Mouse (Mus musculus) kidney, embryonic 15.5 days (tissue): ENCODE data around the gene Zbtb9. TPM values are rescaled to one million over a fixed set of nuclear protein-coding genes. Genes with fewer than 3 reads are reported as not detected.

Experiments used
- ATAC-seq: fragments of 200-750 bp; cut with Nextera tagmentation; replicated peaks from 2 replicates; pipeline ENCODE4 v1.8.0; 2017; ENCODE audit warnings: moderate TSS enrichment; ENCODE audit not compliant: low FRiP score
- H3K27ac ChIP-seq: fragments of 300-500 bp; sonication (generic); 2 replicates; pipeline ENCODE4 v1.5.1; 2015; ENCODE audit warnings: mild to moderate bottlenecking, inconsistent platforms
- H3K27me3 ChIP-seq: fragments of 300-500 bp; sonication (generic); 2 replicates; pipeline ENCODE4 v1.6.1; 2015; ENCODE audit warnings: inconsistent platforms
- H3K36me3 ChIP-seq: fragments of 300-500 bp; sonication (generic); 2 replicates; pipeline ENCODE4 v1.6.1; 2015; ENCODE audit warnings: inconsistent platforms
- H3K4me1 ChIP-seq: fragments of 300-500 bp; sonication (generic); 2 replicates; pipeline ENCODE4 v1.6.1; 2015; ENCODE audit warnings: inconsistent platforms
- H3K4me2 ChIP-seq: fragments of 300-500 bp; sonication (generic); 2 replicates; pipeline ENCODE4 v1.6.1; 2015; ENCODE audit warnings: moderate library complexity, mild to moderate bottlenecking, inconsistent platforms
- H3K4me3 ChIP-seq: fragments of 300-500 bp; sonication (generic); replicated peaks from 2 replicates; pipeline ENCODE4 v1.5.1; 2015; ENCODE audit warnings: mild to moderate bottlenecking, inconsistent platforms
- H3K9ac ChIP-seq: fragments of 300-500 bp; sonication (generic); 2 replicates; pipeline ENCODE4 v1.6.1; 2015; ENCODE audit warnings: mild to moderate bottlenecking, inconsistent platforms
- H3K9me3 ChIP-seq: fragments of 300-500 bp; sonication (generic); replicated peaks from 2 replicates; pipeline ENCODE4 v1.6.1; 2016; ENCODE audit warnings: inconsistent platforms
- WGBS: fragments of 180-500 bp; shearing (Covaris S2); methylation state at CpG from one replicate; pipeline ENCODE4 v1.1.7; 2015; ENCODE audit warnings: mixed read lengths; 5-methylcytosine and 5-hydroxymethylcytosine counted together
- polyA plus RNA-seq: library from polyadenylated mRNA; unstranded; fragments of >200 nt; fragmentation: Nextera tagmentation; extraction: Ambion mirVana; gene quantifications from 2 replicates; pipeline ENCODE4 v1.2.1, GENCODE M21; 2015

The Zbtb9 gene
- polyA plus RNA-seq, 1 experiment from 2014 or later, result 18.4 TPM

DNA sequence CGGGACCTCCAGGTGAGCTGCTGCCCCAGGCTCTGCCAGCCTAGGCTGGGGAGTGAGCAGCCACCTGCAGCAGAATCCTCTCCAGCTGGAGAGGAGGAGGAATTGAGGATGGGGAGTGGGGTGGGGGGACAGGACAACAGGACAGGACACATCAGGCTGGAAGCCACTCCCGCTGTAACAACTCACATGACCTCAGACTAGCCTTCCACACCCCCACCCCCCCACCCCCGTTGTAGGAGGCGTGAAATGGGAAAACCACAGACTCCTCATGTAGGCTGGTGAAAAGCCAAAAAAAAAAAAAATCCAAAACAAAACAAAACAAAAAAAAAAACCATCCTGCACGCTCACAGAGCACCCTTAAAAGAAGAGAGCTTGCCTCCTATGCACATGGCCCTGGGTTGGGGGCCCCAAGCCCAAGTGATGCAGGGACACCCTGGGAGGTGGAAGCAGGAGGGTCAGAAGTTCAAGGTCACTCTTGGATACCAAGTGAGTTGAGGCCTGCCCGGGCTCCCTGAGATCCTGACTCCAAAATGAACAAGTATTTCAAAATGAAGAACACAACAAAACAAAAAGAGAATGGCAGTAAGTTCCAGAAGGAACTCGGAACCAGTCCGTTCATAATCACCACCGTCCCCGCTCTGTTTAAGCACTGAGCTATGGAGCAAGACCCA, 66.6 kb downstream of the Zbtb9 start:
- Histone ChIP-seq H3K4me2 (peak overlapping the region; percentile 42), H3K27ac (peak overlapping the region; percentile 94), H3K27me3 (0 out of 2 replicates have a peak, but pooled peaks cover 7% of the 10 kb centered on the region), H3K9ac (0 out of 2 replicates have a peak overlapping the region, but pooled peaks have one; percentile 2), H3K36me3 (no peaks in the 10 kb centered on the region), H3K4me1 (peaks cover 77% of the 10 kb centered on the region), H3K9me3 (no peaks in the 10 kb centered on the region), H3K4me3 (no peak overlapping the region)
- no peak for ATAC-seq
- 60% methylated on average over 10 of the region's 10 CpGs for WGBS

DNA sequence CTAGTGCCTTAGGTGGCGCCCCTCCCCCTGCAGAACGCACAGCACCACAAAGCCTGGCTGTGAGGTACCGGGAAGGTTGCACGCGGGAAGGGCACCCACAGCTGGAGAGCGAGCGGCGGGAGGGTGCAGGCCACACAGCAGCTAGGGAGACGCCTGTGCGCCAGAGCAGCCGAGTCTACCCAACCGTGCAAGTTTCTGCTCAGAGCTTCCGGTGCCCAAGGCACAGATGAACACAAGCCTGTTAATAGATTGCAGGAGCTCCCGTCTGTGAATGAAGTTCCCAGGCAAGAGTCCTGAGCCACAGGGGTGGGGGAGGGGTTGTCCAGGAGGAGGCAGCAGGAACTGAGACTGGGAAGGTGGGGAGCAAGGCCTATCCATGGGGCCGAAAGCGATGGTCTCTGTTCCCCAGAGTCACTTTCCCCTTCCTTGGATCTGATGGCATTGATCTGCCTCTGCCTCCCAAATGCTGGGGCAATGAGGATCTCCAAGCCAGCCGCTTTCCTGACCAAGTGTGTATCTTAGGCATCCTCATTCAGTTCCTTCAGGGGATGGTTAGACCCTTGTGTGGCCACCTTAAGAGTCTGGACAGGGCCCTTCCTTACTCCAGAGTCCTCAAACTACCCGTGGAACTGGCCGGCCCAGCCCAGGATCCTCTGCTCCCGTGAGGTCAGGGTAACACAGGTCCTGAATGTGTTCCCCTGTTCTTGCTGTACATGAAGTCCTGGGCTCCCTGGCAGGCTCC, 67.5 kb downstream of the Zbtb9 start:
- no peaks in the 10 kb centered on the region for H3K9me3 ChIP-seq
- peak overlapping the region; percentile 94 for H3K27ac ChIP-seq
- WGBS, result 17% methylated on average over 20 of the region's 20 CpGs
- H3K4me2 ChIP-seq, result peak overlapping the region; percentile 42
- peaks cover 74% of the 10 kb centered on the region for H3K4me1 ChIP-seq
- no peak overlapping the region for H3K4me3 ChIP-seq
- H3K27me3 ChIP-seq, result 0 out of 2 replicates have a peak, but pooled peaks cover 7% of the 10 kb centered on the region
- no peaks in the 10 kb centered on the region for H3K36me3 ChIP-seq
- peak; percentile 81 for ATAC-seq
- H3K9ac ChIP-seq, result no peak overlapping the region

DNA sequence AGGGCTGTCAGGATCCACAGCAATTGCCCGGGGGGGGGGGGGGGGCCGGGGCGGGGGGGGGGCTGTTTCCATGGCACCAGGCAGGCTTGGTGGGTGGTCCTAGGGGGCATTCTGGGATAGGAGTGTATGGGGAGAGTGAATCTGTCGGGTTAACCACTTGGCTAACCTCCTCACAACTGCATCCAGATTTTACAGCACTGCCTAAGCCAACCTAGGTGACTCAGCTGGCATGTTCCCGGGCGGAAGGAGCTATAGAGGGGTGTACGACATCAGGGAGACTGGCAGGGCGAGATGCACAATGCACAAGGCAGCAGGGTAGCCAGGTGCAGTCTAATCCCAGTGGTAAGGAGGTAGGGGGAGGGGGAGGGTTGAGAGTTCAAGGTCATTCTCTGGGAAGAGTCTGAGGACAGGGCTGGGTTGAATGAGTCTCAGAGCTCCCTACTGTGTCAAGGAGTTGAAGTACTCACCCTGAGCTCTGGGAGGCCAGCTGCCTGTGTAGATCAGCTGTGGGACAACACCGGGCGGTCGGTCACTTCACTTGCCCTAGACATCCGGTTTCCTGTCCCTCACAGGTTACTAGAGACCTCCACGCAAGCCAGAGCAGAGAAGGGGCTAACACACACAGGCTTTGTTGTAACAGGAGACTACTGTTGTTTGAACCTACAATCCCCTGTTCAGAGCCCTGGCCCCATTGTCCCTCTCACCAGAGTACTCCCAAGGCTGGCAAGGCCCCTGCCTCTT, 68.2 kb downstream of the Zbtb9 start:
- 45% methylated on average over 11 of the region's 13 CpGs for WGBS
- H3K4me3 ChIP-seq, result no peak overlapping the region
- H3K4me1 ChIP-seq, result peaks cover 66% of the 10 kb centered on the region
- H3K36me3 ChIP-seq, result no peaks in the 10 kb centered on the region
- H3K27ac ChIP-seq, result peak overlapping the region; percentile 94
- no peaks in the 10 kb centered on the region for H3K9me3 ChIP-seq
- peak; percentile 26 for ATAC-seq
- H3K9ac ChIP-seq, result no peak overlapping the region
- no peak overlapping the region for H3K4me2 ChIP-seq
- 0 out of 2 replicates have a peak, but pooled peaks cover 3% of the 10 kb centered on the region for H3K27me3 ChIP-seq

DNA sequence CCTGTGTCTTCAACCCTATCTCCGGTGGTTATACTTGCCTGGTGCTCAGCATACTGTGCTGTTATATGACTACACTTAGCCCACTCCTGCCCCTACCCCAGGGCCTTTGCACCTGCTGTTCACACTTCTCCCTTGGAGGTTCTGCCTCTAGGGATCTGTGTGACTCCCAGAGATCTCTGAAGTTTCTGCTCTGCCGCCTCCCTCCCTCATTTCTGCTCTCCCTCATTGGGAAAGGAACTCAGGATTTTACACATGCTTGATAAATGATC, 68.8 kb downstream of the Zbtb9 start:
- H3K9ac ChIP-seq, result no peak overlapping the region
- H3K9me3 ChIP-seq, result no peaks in the 10 kb centered on the region
- peak overlapping the region; percentile 94 for H3K27ac ChIP-seq
- 85% methylated on average over 2 of the region's 2 CpGs for WGBS
- H3K36me3 ChIP-seq, result no peaks in the 10 kb centered on the region
- ATAC-seq, result no peak
- H3K4me3 ChIP-seq, result no peak overlapping the region
- no peaks in the 10 kb centered on the region for H3K27me3 ChIP-seq
- peaks cover 61% of the 10 kb centered on the region for H3K4me1 ChIP-seq
- no peak overlapping the region for H3K4me2 ChIP-seq

DNA sequence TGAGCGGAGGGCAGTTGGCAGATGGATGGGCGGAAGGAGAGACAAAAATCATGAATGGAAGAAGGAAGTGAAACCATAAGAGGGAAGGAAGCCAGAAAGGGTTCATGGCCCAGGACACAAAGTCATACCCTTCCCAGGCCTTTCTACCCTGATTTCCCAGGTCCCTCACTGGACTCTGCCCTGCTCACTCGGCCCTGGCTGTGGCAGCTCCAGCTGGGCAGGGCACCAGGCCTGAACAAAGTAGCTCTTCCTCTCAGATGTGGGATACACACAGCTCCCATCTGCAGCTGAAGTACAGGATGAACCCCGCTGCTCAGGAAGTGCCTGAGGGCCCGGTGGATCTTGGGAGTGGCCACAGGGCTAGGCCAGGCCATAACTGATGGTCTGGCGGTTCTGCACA, 69.9 kb downstream of the Zbtb9 start:
- 54% methylated on average over 6 of the region's 6 CpGs for WGBS
- no peak overlapping the region for H3K4me3 ChIP-seq
- H3K27ac ChIP-seq, result peak overlapping the region; percentile 45
- peaks cover 57% of the 10 kb centered on the region for H3K4me1 ChIP-seq
- no peak for ATAC-seq
- H3K9ac ChIP-seq, result no peak overlapping the region
- H3K9me3 ChIP-seq, result no peaks in the 10 kb centered on the region
- no peak overlapping the region for H3K4me2 ChIP-seq
- no peaks in the 10 kb centered on the region for H3K27me3 ChIP-seq
- no peaks in the 10 kb centered on the region for H3K36me3 ChIP-seq

DNA sequence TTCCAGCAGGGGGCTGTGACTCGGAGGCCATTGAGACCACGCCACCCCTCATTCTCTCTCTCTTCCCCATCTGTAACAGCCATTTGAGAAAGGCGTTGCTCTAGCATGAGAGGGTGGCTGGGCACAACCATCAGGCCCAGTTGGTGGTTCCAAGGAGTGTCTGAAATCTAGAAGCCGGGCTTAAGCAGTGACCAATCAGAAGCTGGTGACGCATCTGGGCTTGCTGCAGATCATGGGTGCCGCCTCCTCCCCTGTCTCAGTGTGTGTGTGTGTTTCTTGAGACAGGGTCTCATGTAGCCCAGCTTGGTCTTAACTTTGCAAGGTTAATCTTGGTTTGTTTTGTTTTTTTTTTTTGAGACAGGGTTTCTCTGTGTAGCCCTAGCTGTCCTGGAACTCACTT, 72.2 kb downstream of the Zbtb9 start:
- peaks cover 46% of the 10 kb centered on the region for H3K4me1 ChIP-seq
- H3K9me3 ChIP-seq, result no peaks in the 10 kb centered on the region
- H3K36me3 ChIP-seq, result no peaks in the 10 kb centered on the region
- WGBS, result 92% methylated on average over 6 of the region's 6 CpGs
- ATAC-seq, result no peak
- no peak overlapping the region for H3K9ac ChIP-seq
- no peaks in the 10 kb centered on the region for H3K27me3 ChIP-seq
- H3K27ac ChIP-seq, result no peak overlapping the region
- no peak overlapping the region for H3K4me2 ChIP-seq
- no peak overlapping the region for H3K4me3 ChIP-seq

DNA sequence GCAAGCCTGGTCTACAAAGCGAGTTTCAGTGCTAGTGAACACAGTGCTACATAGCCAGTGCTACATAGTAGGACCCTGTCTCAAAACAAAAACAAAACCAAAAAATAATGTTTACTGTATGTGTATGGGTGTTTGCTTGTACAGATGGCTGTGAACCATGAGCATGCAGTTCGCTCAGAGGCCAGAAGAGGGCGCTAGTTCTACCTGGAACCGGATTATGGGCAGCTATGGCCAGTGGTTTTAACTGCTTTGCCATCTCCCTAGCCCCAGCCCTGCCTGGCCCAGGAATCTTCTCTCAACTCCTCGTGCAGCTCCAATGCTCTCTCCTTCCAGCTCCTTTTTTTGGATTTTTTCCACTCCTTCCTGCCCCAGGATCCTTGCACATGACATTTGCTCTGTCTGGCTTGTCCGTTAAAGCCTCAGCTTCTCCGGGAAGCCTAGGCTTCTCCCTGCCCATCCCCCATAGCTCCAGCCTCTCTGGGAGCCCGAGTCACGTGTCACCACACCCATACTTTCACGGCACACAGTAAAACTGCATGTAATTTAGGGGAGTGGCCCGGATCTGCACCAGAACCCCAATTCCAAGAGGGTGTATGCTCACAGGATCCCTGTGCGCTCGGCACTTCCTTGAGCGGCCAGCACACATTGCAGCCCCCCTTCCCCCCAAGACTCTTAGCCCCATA, 74.9 kb downstream of the Zbtb9 start:
- H3K4me2 ChIP-seq, result no peak overlapping the region
- H3K27ac ChIP-seq, result peak overlapping the region; percentile 82
- WGBS, result 80% methylated on average over 14 of the region's 14 CpGs
- no peaks in the 10 kb centered on the region for H3K27me3 ChIP-seq
- no peak overlapping the region for H3K4me3 ChIP-seq
- 0 out of 2 replicates have a peak, but pooled peaks have one; percentile 12 for ATAC-seq
- H3K9ac ChIP-seq, result no peak overlapping the region
- H3K4me1 ChIP-seq, result peaks cover 40% of the 10 kb centered on the region
- no peaks in the 10 kb centered on the region for H3K36me3 ChIP-seq
- no peaks in the 10 kb centered on the region for H3K9me3 ChIP-seq

DNA sequence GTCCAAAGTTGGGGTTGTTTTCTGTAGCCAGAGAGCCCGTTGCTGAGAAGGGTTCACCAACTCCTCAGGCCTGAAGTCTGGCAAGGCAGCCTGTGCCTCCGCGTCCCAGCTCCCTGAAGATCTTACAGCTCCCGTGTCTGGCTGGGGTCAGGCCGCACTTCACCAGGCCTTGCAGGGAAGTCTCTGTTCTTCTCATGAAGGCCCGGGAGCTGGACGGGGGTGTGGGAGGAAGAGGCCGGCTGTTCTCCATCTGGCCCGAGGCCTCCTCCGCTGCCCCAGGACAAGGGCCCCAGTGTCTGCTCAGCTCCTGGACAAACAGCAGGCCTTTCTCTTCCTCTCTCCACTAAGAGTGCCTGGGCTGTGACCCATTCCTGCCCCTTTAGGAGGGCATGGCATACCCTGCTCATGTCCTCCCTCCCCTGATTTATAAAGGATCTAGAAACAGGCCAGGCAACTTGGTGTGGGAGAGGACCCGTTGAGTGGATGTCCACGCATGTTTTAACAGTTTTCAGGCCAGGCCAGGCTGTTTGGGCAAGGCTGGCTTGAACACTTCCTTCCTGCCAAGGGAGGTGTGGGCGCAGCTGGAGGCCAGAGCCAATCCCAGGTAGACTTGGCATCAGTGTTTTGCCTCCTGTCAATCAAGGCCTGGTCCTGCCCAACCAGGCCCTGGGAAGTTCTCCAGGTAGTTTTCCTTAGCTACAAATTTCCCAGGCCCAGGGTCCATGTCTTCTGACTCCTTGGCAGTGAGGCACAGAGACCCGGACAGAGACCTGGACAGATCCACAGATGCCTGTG, 75.7 kb downstream of the Zbtb9 start:
- ATAC-seq, result no peak

DNA sequence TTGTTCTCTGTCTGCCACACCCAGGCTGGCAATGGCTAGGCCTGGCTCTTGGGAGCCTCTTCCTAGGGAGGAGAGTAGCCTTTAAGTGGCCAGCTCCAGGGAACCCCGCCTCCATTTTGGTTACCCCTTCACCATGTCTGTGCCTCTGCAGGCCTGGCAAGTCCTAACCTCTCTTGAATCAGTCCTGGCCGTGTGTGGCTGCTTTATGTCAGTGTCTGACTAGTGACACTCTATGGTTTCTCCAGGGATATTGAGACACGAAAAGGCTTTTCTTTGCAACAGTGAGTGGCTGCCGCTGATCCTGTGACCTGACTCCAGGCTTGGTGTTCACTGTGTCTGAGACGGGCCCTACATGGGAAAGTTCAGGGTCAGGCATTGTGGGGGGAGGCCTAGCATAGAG, 77.9 kb downstream of the Zbtb9 start:
- H3K4me2 ChIP-seq, result no peak overlapping the region

More for the DNA sequence above, 75.7 kb downstream of the Zbtb9 start:
- Histone ChIP-seq H3K4me2 (no peak overlapping the region), H3K9me3 (no peaks in the 10 kb centered on the region), H3K9ac (peak overlapping the region; percentile 22; the same call in 1 of the 2 replicates), H3K36me3 (no peaks in the 10 kb centered on the region), H3K4me1 (peaks cover 33% of the 10 kb centered on the region), H3K27ac (peak overlapping the region; percentile 82), H3K4me3 (no peak overlapping the region), H3K27me3 (no peaks in the 10 kb centered on the region)
- 32% methylated on average over 14 of the region's 14 CpGs for WGBS

DNA sequence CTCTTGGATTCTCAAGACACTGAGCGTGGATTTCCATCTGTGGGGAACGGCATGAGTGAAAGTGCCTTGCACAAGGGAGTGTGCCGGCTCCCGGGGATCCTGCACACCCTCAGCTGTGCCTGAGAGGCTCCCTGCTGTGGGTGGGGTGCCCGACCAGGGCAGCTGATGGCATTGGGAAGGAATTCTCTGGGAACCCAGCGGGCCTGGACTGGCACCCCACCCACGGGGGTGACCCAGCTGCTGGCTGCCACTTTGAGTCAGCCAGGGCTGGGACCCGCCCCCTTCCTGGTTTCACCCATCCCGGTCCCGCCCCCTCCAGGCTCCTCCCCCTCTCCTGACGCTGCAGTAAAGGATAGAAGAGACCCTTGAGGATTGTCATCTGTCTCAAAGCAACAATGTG, 78.5 kb downstream of the Zbtb9 start:
- Histone ChIP-seq H3K4me1 (peaks cover 37% of the 10 kb centered on the region), H3K4me3 (no peak overlapping the region), H3K27me3 (no peaks in the 10 kb centered on the region), H3K4me2 (peak overlapping the region; percentile 42), H3K36me3 (no peaks in the 10 kb centered on the region), H3K9ac (no peak overlapping the region), H3K9me3 (no peaks in the 10 kb centered on the region), H3K27ac (no peak overlapping the region)
- no peak for ATAC-seq
- 33% methylated on average over 11 of the region's 11 CpGs for WGBS

More for the DNA sequence above, 77.9 kb downstream of the Zbtb9 start:
- ATAC-seq, result no peak
- 65% methylated on average over 5 of the region's 5 CpGs for WGBS
- Histone ChIP-seq H3K4me3 (no peak overlapping the region), H3K9ac (no peak overlapping the region), H3K36me3 (no peaks in the 10 kb centered on the region), H3K4me1 (peaks cover 31% of the 10 kb centered on the region), H3K27me3 (no peaks in the 10 kb centered on the region), H3K9me3 (no peaks in the 10 kb centered on the region), H3K27ac (no peak overlapping the region)

DNA sequence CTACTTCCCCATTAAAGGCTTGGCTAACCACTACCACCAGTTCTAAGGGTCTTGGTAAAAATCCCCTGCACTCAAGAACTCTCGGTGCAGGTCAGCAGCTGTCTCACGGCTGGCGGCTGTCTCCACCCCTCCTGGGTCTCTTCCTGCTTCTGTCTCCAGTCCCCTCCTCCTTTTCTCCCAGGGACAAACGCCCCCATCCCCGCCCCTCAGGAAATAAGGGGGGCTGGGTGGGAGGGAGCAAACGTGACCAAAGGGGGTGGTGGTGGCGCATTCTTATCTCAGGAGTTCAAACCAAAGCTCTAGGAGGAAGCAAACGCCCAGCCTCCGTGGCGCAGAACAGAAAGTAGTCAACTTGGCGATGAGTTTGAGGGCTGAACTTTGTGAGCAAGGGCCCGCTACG, 83.2 kb downstream of the Zbtb9 start:
- Histone ChIP-seq H3K27ac (peak overlapping the region; percentile 97), H3K4me2 (peak overlapping the region; percentile 97), H3K36me3 (no peaks in the 10 kb centered on the region), H3K27me3 (peaks cover 15% of the 10 kb centered on the region; the same call in 1 of the 2 replicates), H3K4me3 (peak overlapping the region; percentile 70), H3K9me3 (no peaks in the 10 kb centered on the region), H3K9ac (peak overlapping the region; percentile 70), H3K4me1 (peaks cover 62% of the 10 kb centered on the region)
- ATAC-seq, result peak; percentile 69
- WGBS, result under 1% methylated on average over 13 of the region's 13 CpGs
